Mouse (Mus musculus) megakaryocyte-erythroid progenitor cell, adult 5-6 weeks (primary cell): Measurements from ENCODE around the gene Nek1. TPM values are rescaled to one million over a fixed set of nuclear protein-coding genes. Genes with fewer than 3 reads are reported as not detected.

Experiments
- ATAC-seq: replicated peaks from 2 replicates; pipeline ENCODE4 v1.8.0; 2016; ENCODE audit warnings: mild to moderate bottlenecking, inconsistent platforms; ENCODE audit not compliant: severe bottlenecking, poor library complexity, low FRiP score, low TSS enrichment
- total RNA-seq, 2 experiments: library from RNA; stranded (forward) in 1 of 2; stranded (reverse) in 1 of 2; fragments of 200-1000, 215-1000 nt in 1 of 2; fragments of >200 nt in 1 of 2; fragmentation: Nextera tagmentation in 1 of 2; gene quantifications; 2 replicates each; pipeline ENCODE4 v1.2.3; 2014 to 2017

Gene Nek1
- total RNA-seq (2014; fragmentation: Nextera tagmentation) (23.0 and 23.9 TPM in 2 replicates), total RNA-seq (2017) (23.8 and 29.0 TPM in 2 replicates)

DNA sequence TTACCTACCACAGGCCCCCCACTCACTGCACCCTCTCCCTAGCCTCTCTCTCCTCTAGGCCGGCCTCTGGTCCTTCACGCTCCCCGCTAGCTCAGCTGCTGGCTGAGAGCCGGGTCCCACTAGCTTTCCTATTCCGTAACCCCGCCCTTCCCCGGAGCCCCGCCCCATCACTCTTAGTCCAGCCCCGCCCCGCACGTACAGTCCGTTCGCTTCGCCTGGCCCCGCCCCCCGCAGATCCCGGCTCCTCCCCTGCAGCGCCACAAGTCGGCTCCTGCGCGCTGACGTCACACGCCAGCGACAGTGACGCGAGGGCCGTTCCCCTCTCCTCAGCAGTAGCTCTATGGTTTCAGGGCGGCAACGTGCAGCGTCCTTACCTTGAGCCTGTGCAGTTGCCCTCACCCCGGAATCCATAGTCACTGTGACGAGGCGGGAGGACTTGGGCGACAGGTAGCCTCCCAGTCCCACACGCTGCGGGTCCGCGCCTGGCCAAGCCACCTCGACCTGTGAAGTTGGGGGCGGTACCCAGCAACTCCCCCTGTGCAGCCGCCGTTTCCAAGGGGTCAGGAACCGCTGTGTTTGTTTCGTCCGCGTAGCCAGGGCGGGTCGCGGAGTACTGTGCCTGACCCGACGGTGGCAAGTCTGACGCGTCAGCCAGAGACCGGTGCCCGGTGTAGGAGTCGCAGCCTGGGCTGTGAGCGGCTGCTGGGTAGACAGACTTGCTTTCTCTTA lies at the start of gene Nek1:
TSS of gene Nek1 (plus strand) at position 286 of the 729 bp plus-strand sequence.
- ATAC-seq, result peak; percentile 92

DNA sequence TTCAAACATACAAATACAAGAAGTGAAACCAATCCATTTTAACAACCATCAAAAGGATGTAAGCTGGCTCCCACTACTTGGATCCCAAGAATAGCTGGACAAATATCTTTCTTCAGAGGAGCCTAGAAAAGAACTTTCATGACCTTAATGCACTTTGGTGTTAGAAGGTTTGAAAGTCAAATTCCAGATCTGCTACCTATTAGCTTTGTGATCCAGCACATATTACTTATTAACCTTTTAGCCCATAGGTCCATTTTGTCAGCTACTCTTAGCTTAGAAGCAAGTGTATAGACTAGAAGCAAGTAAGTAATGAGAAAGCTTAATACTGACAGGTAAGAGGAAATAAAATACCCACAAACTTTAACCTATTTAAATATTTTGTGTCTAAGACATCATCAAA lies 45.5 kb upstream of the Nek1 start:
- ATAC-seq, result no peak

DNA sequence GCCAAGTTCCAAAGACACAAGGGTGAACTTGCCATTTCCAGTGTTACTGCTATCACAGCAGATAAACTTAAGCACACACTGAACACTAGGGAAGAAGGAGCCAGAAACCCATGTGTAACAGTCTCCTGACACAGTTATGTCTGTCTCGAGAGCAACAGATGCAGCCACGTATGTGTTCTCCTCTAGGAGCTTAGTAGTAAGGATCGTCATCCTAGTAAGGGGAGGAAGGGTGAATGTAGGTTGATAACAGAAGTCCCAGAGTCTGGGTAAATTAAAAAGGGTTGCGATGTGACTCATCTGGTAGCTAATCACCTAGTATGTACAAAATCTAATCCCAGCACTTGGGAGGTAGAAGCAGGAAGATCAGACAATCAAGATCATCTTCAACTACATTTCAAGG lies 43.1 kb upstream of the Nek1 start:
- ATAC-seq, result peak; percentile 20; the same call in 1 of the 2 replicates

DNA sequence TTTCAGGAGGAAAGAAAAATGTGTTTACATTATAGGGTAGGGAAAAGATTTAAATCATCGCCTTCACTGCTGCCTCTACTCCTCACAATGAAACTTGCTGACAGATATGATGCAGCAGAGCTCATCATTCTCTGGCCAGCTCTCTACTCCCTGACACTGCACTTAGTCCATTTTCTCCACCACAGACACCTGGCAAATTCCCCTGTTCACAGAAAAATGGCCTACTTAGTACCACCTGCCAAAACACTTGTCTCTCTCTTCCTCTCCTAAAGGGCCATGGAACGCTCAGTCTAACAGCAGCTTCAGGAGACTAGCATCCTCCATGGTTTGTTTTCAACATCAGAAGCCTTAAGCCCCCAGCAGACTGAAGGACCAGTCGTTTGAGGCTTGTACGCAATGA lies 41.7 kb upstream of the Nek1 start:
- ATAC-seq, result no peak

DNA sequence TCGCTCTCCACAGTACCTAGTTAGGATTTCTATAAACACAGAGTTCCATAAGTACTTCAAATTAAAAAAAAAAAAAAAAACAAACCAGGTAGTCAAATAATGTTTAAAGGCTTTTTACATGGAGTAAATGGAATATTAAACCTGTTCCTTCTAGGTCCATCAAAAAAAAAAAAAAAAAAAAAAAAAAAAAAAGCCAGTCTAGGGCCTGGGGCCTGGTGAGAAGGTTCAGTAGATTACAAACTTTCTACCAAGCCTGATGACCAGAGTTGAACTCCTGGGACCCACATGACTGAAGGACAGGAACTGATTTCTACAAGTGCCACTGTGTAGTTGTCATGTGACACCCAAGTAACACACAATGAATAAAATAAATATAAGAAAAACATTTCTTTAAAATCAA lies 41.2 kb upstream of the Nek1 start:
- no peak for ATAC-seq

DNA sequence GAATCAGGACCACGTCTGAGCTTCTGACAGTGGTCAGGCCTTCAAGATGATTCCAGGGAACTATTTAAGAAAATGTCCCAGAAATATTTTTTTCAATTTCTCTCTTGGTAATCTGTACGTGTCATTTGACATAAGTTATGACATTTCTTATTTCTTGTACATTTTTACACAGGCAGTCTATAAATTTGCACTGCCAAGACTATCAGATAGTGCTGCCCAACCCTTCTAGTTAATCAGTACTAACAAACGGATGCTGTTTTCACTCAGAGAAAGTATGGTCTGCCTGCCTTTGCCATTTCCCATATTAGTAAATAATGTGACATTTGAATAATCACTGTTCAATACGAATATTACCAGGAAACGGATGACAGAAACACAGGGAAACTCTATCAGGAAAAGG lies 40.2 kb upstream of the Nek1 start:
- ATAC-seq, result no peak

DNA sequence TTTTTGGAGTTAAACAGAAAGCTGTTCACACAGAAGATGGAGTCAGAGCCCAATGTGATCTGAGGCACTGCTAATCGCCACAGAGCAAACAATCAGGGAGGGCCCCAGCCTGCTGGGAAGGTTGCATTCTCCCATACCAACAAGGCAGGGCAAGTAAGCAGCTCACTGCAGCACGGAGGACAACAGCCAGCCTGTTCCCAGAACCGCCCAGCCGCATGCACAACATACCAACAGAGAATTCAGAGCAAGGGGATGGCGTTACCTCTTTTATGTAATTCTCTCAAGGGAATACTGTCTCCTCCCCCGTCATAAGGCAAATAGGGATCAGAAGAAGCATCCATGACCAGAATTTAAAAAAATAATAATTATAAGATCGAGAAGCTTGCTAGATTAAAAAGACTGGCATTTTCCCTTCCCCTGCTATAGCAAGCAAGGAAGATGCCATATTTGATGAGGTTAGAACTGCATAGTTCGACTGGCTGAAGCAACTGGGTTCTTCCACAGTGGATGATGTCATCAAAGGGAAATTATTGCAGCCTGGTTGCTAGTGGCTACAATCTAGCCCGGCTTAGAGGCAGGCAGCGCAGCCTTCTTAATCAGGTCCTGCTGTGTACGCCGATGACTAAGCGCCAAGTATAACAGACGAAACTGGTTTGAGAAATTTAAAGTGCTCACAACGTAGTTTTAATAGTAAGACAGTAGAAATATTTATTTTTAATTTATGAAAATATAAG lies 38.5 kb upstream of the Nek1 start:
- peak; percentile 93 for ATAC-seq

DNA sequence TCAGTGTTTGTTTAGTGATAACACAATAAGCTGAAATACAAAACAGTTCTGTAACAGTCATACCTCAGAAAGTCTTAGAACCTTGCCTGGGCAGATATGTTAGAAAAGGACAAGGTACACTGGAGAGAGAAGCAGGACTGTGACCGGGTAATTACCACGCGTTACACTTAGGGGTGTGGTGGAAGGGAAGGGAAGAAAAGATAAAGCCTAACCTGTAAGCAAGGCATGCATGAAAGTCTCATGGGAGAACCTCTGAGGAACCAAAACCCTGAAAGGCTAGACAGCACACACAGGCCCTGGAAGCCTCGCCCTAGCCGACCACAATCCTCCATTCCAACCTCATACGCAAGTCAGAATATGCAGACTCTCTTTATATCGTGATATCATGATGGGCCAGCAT lies 36.1 kb upstream of the Nek1 start:
- peak; percentile 75 for ATAC-seq

DNA sequence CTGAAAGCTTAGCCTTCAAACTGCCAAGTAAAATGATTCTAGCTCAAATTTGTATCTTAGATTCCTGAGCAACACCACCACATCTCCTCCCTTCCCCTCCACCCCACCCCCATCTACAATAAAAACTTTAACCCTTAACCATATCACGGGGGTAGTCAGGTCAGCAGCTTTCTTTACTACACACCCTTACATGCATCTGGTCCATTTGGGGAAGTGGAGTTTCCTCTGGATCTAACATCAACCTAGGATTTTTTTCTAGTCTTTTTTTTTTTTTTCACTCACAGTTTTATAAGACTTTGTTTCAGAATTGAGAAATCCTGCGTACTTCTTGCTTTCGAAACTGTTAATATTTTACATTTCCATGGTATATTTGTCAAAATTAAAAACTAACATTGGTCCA lies 30.2 kb upstream of the Nek1 start:
- no peak for ATAC-seq

DNA sequence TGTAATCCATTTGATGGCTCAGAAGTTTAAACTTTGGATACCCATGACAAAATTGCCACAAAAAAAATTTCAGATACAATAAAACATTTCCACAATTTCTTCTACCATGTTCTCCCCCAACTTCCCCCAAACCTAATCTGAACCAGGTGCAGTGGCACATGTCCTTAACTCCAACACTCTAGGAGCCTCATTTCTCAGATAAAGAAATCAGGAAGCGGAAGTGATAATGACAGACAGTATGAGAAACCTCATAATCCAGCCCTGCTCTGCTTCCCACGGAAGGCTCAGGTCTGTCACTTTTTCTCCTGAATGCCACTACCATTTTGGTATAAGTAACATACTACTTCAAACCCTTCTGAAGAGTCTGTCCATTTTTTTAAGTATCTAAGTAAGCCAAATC lies 29.1 kb upstream of the Nek1 start:
- ATAC-seq, result peak; percentile 52; the same call in 1 of the 2 replicates

DNA sequence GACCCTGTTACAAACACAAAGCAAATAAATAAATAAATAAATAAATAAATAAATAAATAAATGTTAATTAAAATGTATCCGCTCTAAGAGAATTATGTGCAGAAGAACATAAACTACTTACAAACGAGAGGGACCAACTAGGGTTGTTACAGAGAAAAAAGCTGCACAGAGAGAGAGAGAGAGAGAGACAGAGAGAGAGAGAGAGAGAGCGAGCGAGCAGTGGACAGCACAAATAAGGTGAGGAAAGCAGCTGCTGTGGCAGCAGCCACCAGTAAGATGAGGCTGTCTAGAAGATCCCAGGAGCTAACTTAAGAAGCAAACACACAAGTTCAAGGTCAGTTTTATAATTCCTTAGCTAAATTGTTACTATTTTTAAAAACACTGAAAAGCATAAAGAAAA lies 28.5 kb upstream of the Nek1 start:
- ATAC-seq, result no peak

DNA sequence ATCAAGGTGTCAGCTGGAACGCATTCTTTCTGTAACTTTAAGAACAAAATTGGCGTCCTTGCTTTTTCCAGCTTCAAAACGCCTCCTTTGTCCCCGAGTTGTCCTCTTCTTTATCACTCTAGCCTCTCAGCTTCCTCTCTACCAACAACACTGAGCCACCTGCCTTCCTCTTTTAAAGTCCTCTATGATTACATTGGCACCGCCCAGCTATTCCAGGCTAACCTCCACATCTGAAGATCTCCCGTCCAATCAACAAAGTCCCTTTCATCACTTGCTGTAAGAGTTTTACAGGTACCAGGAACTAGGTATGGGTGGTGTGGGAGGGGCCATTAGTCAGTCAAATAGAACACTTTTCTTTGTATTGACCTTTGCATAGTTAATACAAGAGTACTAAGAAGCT lies 27.7 kb upstream of the Nek1 start:
- ATAC-seq, result 0 out of 2 replicates have a peak, but pooled peaks have one; percentile 38

DNA sequence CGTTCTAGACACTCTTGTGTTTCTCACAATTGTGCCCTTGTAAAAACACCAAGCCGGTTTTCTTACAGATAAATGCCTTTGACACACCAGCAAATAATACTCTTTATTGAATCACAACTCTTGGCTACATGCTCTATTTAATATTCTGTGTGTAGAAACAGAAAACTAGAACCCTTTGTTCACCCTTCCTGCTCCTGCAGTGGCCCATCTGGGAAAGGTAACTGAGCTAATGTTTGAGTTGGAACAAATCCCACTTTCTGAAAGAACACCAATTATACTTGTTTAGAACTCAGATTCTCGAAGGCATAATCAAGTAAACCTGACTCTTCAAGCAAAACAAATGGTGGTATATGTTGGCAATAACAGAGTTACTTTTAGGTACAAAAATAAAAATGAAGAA lies 27.3 kb upstream of the Nek1 start:
- no peak for ATAC-seq

DNA sequence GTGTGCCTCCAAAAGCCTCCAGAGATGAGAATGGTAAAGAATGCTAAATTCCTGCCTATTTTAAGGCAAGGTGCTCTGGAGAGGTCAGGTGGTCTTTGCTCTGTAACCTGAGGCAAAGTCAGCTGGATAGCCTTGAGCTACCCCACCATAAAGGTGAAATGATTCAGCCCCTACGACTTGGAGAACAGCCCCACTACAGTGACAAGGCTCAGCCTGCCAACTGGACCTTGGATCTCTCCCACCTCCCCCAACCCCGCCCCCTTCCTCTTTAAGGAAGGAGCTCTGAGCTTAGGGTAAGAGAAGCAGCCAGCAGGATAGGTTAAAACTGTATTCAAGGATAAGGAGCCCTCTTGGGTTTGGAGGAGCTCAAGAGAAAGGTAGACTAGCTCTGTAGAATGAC lies 23.9 kb upstream of the Nek1 start:
- no peak for ATAC-seq

DNA sequence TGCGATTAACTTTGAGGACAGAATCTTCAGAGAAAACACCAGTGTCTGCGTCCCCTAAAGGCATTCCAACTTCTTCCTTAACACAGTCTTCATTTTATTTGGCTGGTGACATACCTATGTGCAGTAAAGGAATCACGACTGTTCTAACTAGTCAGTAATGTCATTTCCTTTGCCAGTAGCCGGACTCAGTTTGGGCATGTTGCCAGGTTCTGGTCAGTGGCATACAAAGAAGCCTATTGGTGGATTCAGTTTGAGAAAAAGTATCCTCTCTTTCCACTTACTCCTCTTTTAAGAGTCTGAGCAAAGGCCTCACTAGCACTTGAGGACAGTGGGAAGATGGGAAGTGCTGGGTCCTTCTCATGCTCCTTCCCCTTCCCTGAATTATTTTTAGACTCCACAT lies 21.2 kb upstream of the Nek1 start:
- ATAC-seq, result no peak

DNA sequence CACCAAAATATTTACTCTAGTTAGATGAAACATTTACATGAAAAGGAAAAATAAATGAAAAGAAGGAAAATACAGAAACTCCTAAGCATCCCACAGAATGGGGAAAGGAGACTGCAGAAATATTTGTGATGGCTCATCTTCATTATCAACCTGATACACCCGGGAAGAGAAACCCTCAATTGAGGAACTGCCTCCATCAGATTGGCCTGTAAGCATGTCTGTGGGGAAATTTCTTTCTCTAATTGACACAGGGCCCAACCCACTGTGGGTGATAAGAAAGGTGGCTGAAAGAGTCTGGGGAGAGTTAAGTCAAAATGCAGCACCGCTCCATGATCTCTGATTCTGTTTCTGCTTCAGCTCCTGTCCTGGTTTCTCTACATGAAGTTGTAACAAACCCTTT lies 19.5 kb upstream of the Nek1 start:
- ATAC-seq, result peak; percentile 90

DNA sequence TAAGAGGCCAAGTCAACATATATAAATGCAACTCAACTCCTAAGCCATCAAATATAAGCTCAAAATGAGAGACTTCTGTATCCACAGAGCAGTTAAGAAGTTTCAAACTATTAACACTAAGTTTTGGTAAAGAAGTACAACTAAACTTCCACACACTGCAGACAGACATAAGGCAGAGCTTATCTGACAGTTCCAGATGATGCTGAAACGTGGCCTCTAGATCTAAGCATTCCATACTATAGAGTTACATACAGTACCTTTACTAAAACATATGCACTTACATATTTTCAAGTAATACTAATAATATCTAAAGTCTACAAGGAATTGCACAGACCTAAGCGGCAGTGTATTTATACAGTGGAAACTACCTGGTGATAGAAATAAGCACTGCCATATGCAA lies 18.2 kb upstream of the Nek1 start:
- peak; percentile 63 for ATAC-seq

DNA sequence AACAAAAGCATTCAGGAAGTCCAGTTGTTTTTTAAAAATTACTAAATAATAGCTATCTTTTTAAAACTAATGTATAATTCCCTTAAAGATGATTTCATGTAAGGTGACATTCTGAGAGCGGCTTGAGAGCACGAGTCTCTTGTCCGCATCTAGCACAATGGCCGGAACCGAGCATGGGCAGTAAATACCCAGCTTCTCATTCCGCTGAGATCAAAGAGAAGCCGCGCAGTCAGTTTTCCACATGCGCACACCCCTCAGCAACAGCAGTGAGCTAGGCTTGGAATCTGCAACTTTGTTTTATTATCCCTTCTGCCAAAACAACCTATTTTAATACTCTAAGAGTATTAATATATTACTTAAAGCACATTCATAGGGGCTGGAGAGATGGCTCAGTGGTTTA lies 16.2 kb upstream of the Nek1 start:
- ATAC-seq, result no peak

DNA sequence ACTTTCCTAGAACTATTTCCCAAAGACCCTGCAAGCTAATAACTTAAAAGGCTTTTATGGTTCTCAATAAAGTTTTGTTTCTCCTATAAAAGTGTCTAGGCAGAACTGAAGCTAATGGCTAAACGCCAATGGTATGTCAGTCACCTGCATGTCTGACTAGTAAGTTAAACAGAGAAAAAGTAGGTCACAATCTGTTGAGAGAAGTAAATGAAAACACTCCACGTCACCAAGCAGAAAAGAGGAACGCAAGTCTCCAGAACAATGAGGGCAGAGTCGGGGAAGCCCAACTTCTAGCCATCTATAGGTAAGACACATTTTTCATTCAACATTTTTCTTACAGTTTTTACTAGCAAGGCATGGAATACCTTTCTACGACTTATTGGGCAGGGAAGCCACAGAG lies 14.5 kb upstream of the Nek1 start:
- no peak for ATAC-seq

DNA sequence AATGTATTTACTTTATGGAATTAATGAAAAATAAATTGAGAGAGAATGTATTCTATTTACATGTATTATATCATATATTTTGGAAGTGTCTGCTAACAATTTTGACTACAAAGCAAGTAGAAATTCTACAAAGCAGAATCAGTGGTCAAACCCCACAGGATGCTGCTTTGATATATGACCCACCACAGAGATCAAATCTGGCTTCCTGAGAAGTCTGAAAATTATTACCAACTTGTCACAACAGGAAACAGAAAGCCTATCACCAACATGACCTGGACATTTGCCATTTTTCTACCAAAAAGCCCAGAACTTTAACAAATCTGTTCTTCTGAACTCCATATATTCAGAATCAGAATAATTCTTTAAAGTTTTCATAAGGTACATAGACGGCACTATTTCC lies 11.6 kb upstream of the Nek1 start:
- no peak for ATAC-seq
